Mouse (Mus musculus) mesoderm, embryonic 11.5 days (tissue): Measurements from ENCODE around the gene Hgd.

Experiments used
- DNase-seq: peaks from one replicate; pipeline ENCODE4 v3.0.0-alpha.2; 2012; ENCODE audit warnings: low read depth, low spot score

Gene Hgd

GRCm38 (mm10) chr16:37665394-37665935, 85.5 kb downstream of the Hgd start:
- no peak for DNase-seq

GRCm38 (mm10) chr16:37670666-37671283, 90.8 kb downstream of the Hgd start:
- no peak for DNase-seq

DNA sequence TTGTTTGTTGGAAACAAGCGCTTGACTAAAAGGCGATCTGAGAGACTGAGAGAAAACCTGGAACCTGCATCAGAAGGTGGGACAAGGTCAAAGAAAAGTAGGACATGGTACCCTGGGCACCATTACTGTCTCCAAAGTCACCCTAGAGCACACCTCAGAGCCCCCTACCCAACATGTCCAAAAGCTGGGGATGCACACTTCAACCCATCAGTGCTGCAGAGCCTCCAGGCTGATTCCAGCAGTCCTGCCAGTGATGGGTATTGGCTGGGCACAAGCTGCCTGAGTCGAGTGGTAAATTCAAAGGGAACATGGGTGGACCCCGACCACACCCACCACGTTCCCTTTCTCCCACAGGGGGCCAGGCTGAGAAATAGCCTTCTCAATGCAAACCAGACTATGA, 95.4 kb downstream of the Hgd start:
- no peak for DNase-seq

- no peak for DNase-seq
These were observed 96.2 kb downstream of the Hgd start for GRCm38 (mm10) chr16:37676024-37676676.

DNA sequence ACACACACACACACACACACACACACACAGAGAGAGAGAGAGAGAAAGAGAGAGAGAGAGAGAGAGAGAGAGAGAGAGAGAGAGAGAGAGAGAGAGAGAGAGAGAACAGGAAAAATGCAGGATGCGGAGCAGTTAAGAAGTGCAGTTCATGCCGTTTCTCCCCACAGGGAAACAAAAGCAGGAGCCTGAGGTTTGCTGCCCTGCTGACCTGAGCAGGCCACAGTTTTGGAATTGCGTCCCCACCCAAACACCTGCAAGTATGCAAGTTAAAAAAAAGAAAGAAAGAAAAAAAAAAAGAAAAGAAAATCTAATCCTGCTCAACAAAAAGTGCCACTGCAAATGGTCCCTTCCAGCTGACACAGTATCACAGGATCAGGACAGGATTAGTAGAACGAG, 96.7 kb downstream of the Hgd start:
- DNase-seq: no peak

- no peak for DNase-seq
These were observed 97.6 kb downstream of the Hgd start for GRCm38 (mm10) chr16:37677586-37677985.

- no peak for DNase-seq
These were observed 100.3 kb downstream of the Hgd start for GRCm38 (mm10) chr16:37680216-37680615.

- DNase-seq: no peak
These were observed 100.9 kb downstream of the Hgd start for GRCm38 (mm10) chr16:37680831-37681230.
